Mouse (Mus musculus): ENCODE results near the gene Pih1d3. TPM values are rescaled to one million over a fixed set of nuclear protein-coding genes. Genes with fewer than 3 reads are reported as not detected.

Gene Pih1d3
- polyA plus RNA-seq, 1 experiment: not detected

- Histone ChIP-seq H3K36me3 (ENCODE audit: control insufficient read depth, insufficient read depth) (no peaks in the 10 kb centered on the region), H3K4me2 (ENCODE audit: low read depth) (no peak overlapping the region), H3K27me3 (ENCODE audit: control insufficient read depth, insufficient read depth, insufficient read length) (no peaks in the 10 kb centered on the region), H3K4me3 (no peak overlapping the region), H3K79me2 (ENCODE audit: control insufficient read depth, insufficient read depth) (no peaks in the 10 kb centered on the region), H3ac (ENCODE audit: control insufficient read depth, insufficient read length) (no peak overlapping the region)
- TF ChIP-seq TCF3 (IDR thresholded peaks at IDR 0.05; ENCODE audit: insufficient read length, low read depth): no peak
- no peak for TF ChIP-seq CEBPB (IDR thresholded peaks at IDR 0.05; ENCODE audit: insufficient read depth, poor library complexity, severe bottlenecking)
- no peak for TF ChIP-seq MAX (IDR thresholded peaks at IDR 0.05; ENCODE audit: low read depth)
- no peak for TF ChIP-seq MYOD1 (IDR thresholded peaks at IDR 0.05; ENCODE audit: control insufficient read depth in 1 of 3, insufficient read length in 2 of 3, low read depth in 2 of 3)
- TF ChIP-seq TCF12 (IDR thresholded peaks at IDR 0.05; ENCODE audit: insufficient read depth, poor library complexity, severe bottlenecking): no peak
- TF ChIP-seq REST (IDR thresholded peaks at IDR 0.05; ENCODE audit: insufficient read depth, insufficient read length): no peak
- no peak for TF ChIP-seq POLR2A (IDR thresholded peaks at IDR 0.05; ENCODE audit: insufficient read length, low read depth)
- TF ChIP-seq MYOG (IDR thresholded peaks at IDR 0.05; ENCODE audit: control insufficient read depth in 1 of 3, insufficient read depth in 1 of 3, insufficient read length in 2 of 3, low read depth in 2 of 3): no peak
- no peak for TF ChIP-seq USF1 (IDR thresholded peaks at IDR 0.05; ENCODE audit: low read depth)
- TF ChIP-seq POLR2AphosphoS2 (IDR thresholded peaks at IDR 0.05; ENCODE audit: insufficient read length, low read depth): no peak
- TF ChIP-seq E2F4 (IDR thresholded peaks at IDR 0.05; ENCODE audit: insufficient read depth): no peak
- TF ChIP-seq SRF (IDR thresholded peaks at IDR 0.05; ENCODE audit: control insufficient read depth, insufficient read length, low read depth): no peak
Measured at GRCm38 (mm10) chr1:31190237-31190866, 32.3 kb upstream of the Pih1d3 start.

- Histone ChIP-seq H3K36me3 (ENCODE audit: control insufficient read depth, insufficient read depth) (no peaks in the 10 kb centered on the region), H3K27me3 (ENCODE audit: control insufficient read depth, insufficient read depth, insufficient read length) (no peaks in the 10 kb centered on the region), H3K79me2 (ENCODE audit: control insufficient read depth, insufficient read depth) (no peaks in the 10 kb centered on the region), H3ac (ENCODE audit: control insufficient read depth, insufficient read length) (no peak overlapping the region), H3K4me2 (ENCODE audit: low read depth) (no peak overlapping the region), H3K4me3 (no peak overlapping the region)
- no peak for TF ChIP-seq E2F4 (IDR thresholded peaks at IDR 0.05; ENCODE audit: insufficient read depth)
- no peak for TF ChIP-seq MAX (IDR thresholded peaks at IDR 0.05; ENCODE audit: low read depth)
- TF ChIP-seq POLR2A (IDR thresholded peaks at IDR 0.05; ENCODE audit: insufficient read length, low read depth): no peak
- TF ChIP-seq TCF3 (IDR thresholded peaks at IDR 0.05; ENCODE audit: insufficient read length, low read depth): no peak
- no peak for TF ChIP-seq MYOD1 (IDR thresholded peaks at IDR 0.05; ENCODE audit: control insufficient read depth in 1 of 3, insufficient read length in 2 of 3, low read depth in 2 of 3)
- TF ChIP-seq CEBPB (IDR thresholded peaks at IDR 0.05; ENCODE audit: insufficient read depth, poor library complexity, severe bottlenecking): no peak
- TF ChIP-seq REST (IDR thresholded peaks at IDR 0.05; ENCODE audit: insufficient read depth, insufficient read length): no peak
- no peak for TF ChIP-seq MYOG (IDR thresholded peaks at IDR 0.05; ENCODE audit: control insufficient read depth in 1 of 3, insufficient read depth in 1 of 3, insufficient read length in 2 of 3, low read depth in 2 of 3)
- TF ChIP-seq USF1 (IDR thresholded peaks at IDR 0.05; ENCODE audit: low read depth): no peak
- TF ChIP-seq SRF (IDR thresholded peaks at IDR 0.05; ENCODE audit: control insufficient read depth, insufficient read length, low read depth): no peak
- no peak for TF ChIP-seq TCF12 (IDR thresholded peaks at IDR 0.05; ENCODE audit: insufficient read depth, poor library complexity, severe bottlenecking)
- no peak for TF ChIP-seq POLR2AphosphoS2 (IDR thresholded peaks at IDR 0.05; ENCODE audit: insufficient read length, low read depth)
Measured at GRCm38 (mm10) chr1:31195633-31196032, 27.0 kb upstream of the Pih1d3 start.

- Histone ChIP-seq H3K79me2 (ENCODE audit: control insufficient read depth, insufficient read depth) (no peaks in the 10 kb centered on the region), H3K4me2 (ENCODE audit: low read depth) (no peak overlapping the region), H3ac (ENCODE audit: control insufficient read depth, insufficient read length) (no peak overlapping the region), H3K36me3 (ENCODE audit: control insufficient read depth, insufficient read depth) (no peaks in the 10 kb centered on the region), H3K27me3 (ENCODE audit: control insufficient read depth, insufficient read depth, insufficient read length) (no peaks in the 10 kb centered on the region), H3K4me3 (no peak overlapping the region)
- TF ChIP-seq TCF12 (IDR thresholded peaks at IDR 0.05; ENCODE audit: insufficient read depth, poor library complexity, severe bottlenecking) (no peak), POLR2AphosphoS2 (IDR thresholded peaks at IDR 0.05; ENCODE audit: insufficient read length, low read depth) (no peak), MAX (IDR thresholded peaks at IDR 0.05; ENCODE audit: low read depth) (no peak), MYOD1 (IDR thresholded peaks at IDR 0.05; ENCODE audit: control insufficient read depth in 1 of 3, insufficient read length in 2 of 3, low read depth in 2 of 3) (no peak), REST (IDR thresholded peaks at IDR 0.05; ENCODE audit: insufficient read depth, insufficient read length) (no peak), POLR2A (IDR thresholded peaks at IDR 0.05; ENCODE audit: insufficient read length, low read depth) (no peak), SRF (IDR thresholded peaks at IDR 0.05; ENCODE audit: control insufficient read depth, insufficient read length, low read depth) (no peak), CEBPB (IDR thresholded peaks at IDR 0.05; ENCODE audit: insufficient read depth, poor library complexity, severe bottlenecking) (no peak), USF1 (IDR thresholded peaks at IDR 0.05; ENCODE audit: low read depth) (no peak), TCF3 (IDR thresholded peaks at IDR 0.05; ENCODE audit: insufficient read length, low read depth) (no peak)
Measured at GRCm38 (mm10) chr1:31196959-31197358, 25.7 kb upstream of the Pih1d3 start.

GRCm38 (mm10) chr1:31203771-31204170 lies 18.9 kb upstream of the Pih1d3 start:
- Histone ChIP-seq H3K4me2 (ENCODE audit: low read depth) (no peak overlapping the region), H3ac (ENCODE audit: control insufficient read depth, insufficient read length) (no peak overlapping the region), H3K4me3 (no peak overlapping the region), H3K27me3 (ENCODE audit: control insufficient read depth, insufficient read depth, insufficient read length) (no peaks in the 10 kb centered on the region), H3K79me2 (ENCODE audit: control insufficient read depth, insufficient read depth) (no peaks in the 10 kb centered on the region), H3K36me3 (ENCODE audit: control insufficient read depth, insufficient read depth) (no peaks in the 10 kb centered on the region)
- TF ChIP-seq MYOG (IDR thresholded peaks at IDR 0.05; ENCODE audit: control insufficient read depth in 1 of 3, insufficient read depth in 1 of 3, insufficient read length in 2 of 3, low read depth in 2 of 3) (no peak), SRF (IDR thresholded peaks at IDR 0.05; ENCODE audit: control insufficient read depth, insufficient read length, low read depth) (no peak), CEBPB (IDR thresholded peaks at IDR 0.05; ENCODE audit: insufficient read depth, poor library complexity, severe bottlenecking) (no peak), POLR2AphosphoS2 (IDR thresholded peaks at IDR 0.05; ENCODE audit: insufficient read length, low read depth) (no peak), TCF3 (IDR thresholded peaks at IDR 0.05; ENCODE audit: insufficient read length, low read depth) (no peak), POLR2A (IDR thresholded peaks at IDR 0.05; ENCODE audit: insufficient read length, low read depth) (no peak), TCF12 (IDR thresholded peaks at IDR 0.05; ENCODE audit: insufficient read depth, poor library complexity, severe bottlenecking) (no peak), MAX (IDR thresholded peaks at IDR 0.05; ENCODE audit: low read depth) (no peak), E2F4 (IDR thresholded peaks at IDR 0.05; ENCODE audit: insufficient read depth) (no peak), REST (IDR thresholded peaks at IDR 0.05; ENCODE audit: insufficient read depth, insufficient read length) (no peak), MYOD1 (IDR thresholded peaks at IDR 0.05; ENCODE audit: control insufficient read depth in 1 of 3, insufficient read length in 2 of 3, low read depth in 2 of 3) (no peak), USF1 (IDR thresholded peaks at IDR 0.05; ENCODE audit: low read depth) (no peak)
